Mouse (Mus musculus): Measurements from ENCODE around the gene Hmga1. TPM values are rescaled to one million over a fixed set of nuclear protein-coding genes. Genes with fewer than 3 reads are reported as not detected.

The Hmga1 gene
- polyA plus RNA-seq, 1 experiment from 2014 or later: 132 TPM

DNA sequence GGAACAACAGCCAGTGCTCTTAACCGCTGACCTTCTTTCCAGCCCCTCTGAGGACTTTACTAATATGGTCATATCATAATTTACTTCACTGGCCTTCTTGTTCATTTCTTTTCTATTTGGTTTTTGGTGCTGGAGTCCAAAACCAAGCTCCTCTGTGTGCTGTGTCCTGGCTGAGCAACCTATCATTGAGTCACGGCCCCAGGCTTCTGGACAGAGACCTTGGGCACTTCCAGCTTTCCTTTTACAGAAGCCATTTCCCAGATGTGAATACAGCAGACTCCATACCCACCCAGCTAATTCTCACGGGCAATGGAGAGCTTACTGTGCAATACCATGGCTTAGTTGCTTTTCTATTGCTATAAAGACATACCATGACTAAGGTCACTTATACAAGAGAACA, 44.0 kb downstream of the Hmga1 start:
- Histone ChIP-seq H3K27ac (ENCODE audit: low read depth, low read length) (no peak overlapping the region), H3K9ac (ENCODE audit: low read length) (no peak overlapping the region), H3K9me3 (replicated peaks; ENCODE audit: control insufficient read depth, low read length) (no peaks in the 10 kb centered on the region), H3K27me3 (replicated peaks; ENCODE audit: control insufficient read depth, insufficient read depth, low read length) (no peaks in the 10 kb centered on the region), H3K4me3 (ENCODE audit: low read depth, low read length) (no peak overlapping the region), H3K36me3 (ENCODE audit: control insufficient read depth, insufficient read depth, low read length) (peaks cover 23% of the 10 kb centered on the region), H3K4me2 (ENCODE audit: low read length) (no peak overlapping the region), H3K4me1 (ENCODE audit: control insufficient read depth, insufficient read depth, low read length) (peaks cover 17% of the 10 kb centered on the region)
- no peak for ATAC-seq
- no peak for DNase-seq (ENCODE audit: low spot score)
- WGBS: 90% methylated on average over 3 of the region's 3 CpGs

DNA sequence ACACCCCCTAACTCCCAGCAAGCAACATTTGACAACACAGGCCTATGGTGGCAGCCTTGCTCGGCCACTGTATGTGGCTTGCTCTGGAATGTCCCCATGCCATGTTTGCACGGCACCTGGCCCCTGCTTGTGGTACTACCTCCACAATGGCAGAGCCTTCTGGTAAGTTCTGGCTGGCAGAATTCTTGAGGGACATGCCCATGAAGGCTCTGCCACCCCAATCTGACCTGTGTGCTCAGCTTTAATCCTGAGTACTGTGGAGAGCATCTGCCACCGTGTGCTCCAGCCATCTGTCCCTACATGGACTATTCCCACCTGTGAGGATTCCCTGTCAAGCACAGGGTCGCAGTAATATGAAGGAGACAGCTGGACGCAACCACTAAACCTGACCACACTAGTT, 44.6 kb downstream of the Hmga1 start:
- ATAC-seq (no peak), DNase-seq (ENCODE audit: low spot score) (no peak)
- H3K27me3 ChIP-seq (replicated peaks; ENCODE audit: control insufficient read depth, insufficient read depth, low read length): no peaks in the 10 kb centered on the region
- H3K36me3 ChIP-seq (ENCODE audit: control insufficient read depth, insufficient read depth, low read length): peaks cover 18% of the 10 kb centered on the region
- H3K9me3 ChIP-seq (replicated peaks; ENCODE audit: control insufficient read depth, low read length): no peaks in the 10 kb centered on the region
- no peak overlapping the region for H3K9ac ChIP-seq (ENCODE audit: low read length)
- H3K4me1 ChIP-seq (ENCODE audit: control insufficient read depth, insufficient read depth, low read length): peaks cover 17% of the 10 kb centered on the region
- no peak overlapping the region for H3K4me2 ChIP-seq (ENCODE audit: low read length)
- no peak overlapping the region for H3K27ac ChIP-seq (ENCODE audit: low read depth, low read length)
- WGBS: 82% methylated on average over 5 of the region's 5 CpGs
- no peak overlapping the region for H3K4me3 ChIP-seq (ENCODE audit: low read depth, low read length)

DNA sequence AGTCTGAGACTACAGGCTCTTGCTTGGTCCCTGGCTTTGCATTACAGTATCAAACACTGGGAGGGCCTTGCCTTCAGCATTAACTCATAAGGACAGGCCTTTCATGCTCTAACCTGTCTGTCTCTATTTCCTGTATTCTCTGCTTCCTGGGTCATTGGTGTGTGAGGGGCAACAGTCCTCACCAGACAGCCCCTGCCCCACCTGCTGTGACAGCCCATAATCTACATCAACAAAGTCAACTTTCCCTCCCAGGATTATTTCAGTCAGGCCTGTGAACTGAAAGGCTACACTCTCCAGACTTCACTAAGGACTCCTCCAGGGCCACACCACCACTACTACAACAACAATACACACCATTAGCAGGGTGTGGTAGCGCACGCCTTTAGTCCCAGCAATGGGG, 46.7 kb downstream of the Hmga1 start:
- Histone ChIP-seq H3K4me3 (ENCODE audit: low read depth, low read length) (no peak overlapping the region), H3K9ac (ENCODE audit: low read length) (no peak overlapping the region), H3K27ac (ENCODE audit: low read depth, low read length) (no peak overlapping the region), H3K36me3 (ENCODE audit: control insufficient read depth, insufficient read depth, low read length) (peaks cover 7% of the 10 kb centered on the region), H3K4me1 (ENCODE audit: control insufficient read depth, insufficient read depth, low read length) (peaks cover 17% of the 10 kb centered on the region), H3K27me3 (replicated peaks; ENCODE audit: control insufficient read depth, insufficient read depth, low read length) (no peaks in the 10 kb centered on the region), H3K9me3 (replicated peaks; ENCODE audit: control insufficient read depth, low read length) (no peaks in the 10 kb centered on the region), H3K4me2 (ENCODE audit: low read length) (no peak overlapping the region)
- ATAC-seq (no peak), DNase-seq (ENCODE audit: low spot score) (no peak)
- WGBS: 87% methylated on average over 2 of the region's 2 CpGs

GRCm38 (mm10) chr17:27603522-27604234, 47.4 kb downstream of the Hmga1 start:
- 79% methylated on average over 21 of the region's 21 CpGs for WGBS
- H3K27ac ChIP-seq (ENCODE audit: low read depth, low read length): no peak overlapping the region
- peak; percentile 20 for DNase-seq (ENCODE audit: low spot score)

GRCm38 (mm10) chr17:27609576-27609975, 53.3 kb downstream of the Hmga1 start:
- WGBS: 91% methylated on average over 7 of the region's 7 CpGs
- no peak overlapping the region for H3K9ac ChIP-seq (ENCODE audit: low read length)
- peaks cover 8% of the 10 kb centered on the region; the same call in 1 of the 2 replicates for H3K36me3 ChIP-seq (ENCODE audit: control insufficient read depth, insufficient read depth, low read length)
- ATAC-seq (no peak), DNase-seq (ENCODE audit: low spot score) (no peak)
- no peak overlapping the region for H3K27ac ChIP-seq (ENCODE audit: low read depth, low read length)
- H3K4me1 ChIP-seq (ENCODE audit: control insufficient read depth, insufficient read depth, low read length): peaks cover 4% of the 10 kb centered on the region
- no peak overlapping the region for H3K4me3 ChIP-seq (ENCODE audit: low read depth, low read length)
- H3K4me2 ChIP-seq (ENCODE audit: low read length): no peak overlapping the region
- no peaks in the 10 kb centered on the region for H3K27me3 ChIP-seq (replicated peaks; ENCODE audit: control insufficient read depth, insufficient read depth, low read length)
- no peaks in the 10 kb centered on the region for H3K9me3 ChIP-seq (replicated peaks; ENCODE audit: control insufficient read depth, low read length)

More at GRCm38 (mm10) chr17:27603522-27604234, 47.4 kb downstream of the Hmga1 start:
- H3K9me3 ChIP-seq (replicated peaks; ENCODE audit: control insufficient read depth, low read length): no peaks in the 10 kb centered on the region
- H3K4me3 ChIP-seq (ENCODE audit: low read depth, low read length): no peak overlapping the region
- no peak overlapping the region for H3K4me2 ChIP-seq (ENCODE audit: low read length)
- H3K4me1 ChIP-seq (ENCODE audit: control insufficient read depth, insufficient read depth, low read length): peaks cover 17% of the 10 kb centered on the region
- no peak overlapping the region for H3K9ac ChIP-seq (ENCODE audit: low read length)
- no peaks in the 10 kb centered on the region for H3K27me3 ChIP-seq (replicated peaks; ENCODE audit: control insufficient read depth, insufficient read depth, low read length)
- no peak for ATAC-seq
- peaks cover 11% of the 10 kb centered on the region for H3K36me3 ChIP-seq (ENCODE audit: control insufficient read depth, insufficient read depth, low read length)

GRCm38 (mm10) chr17:27610679-27611518, 54.6 kb downstream of the Hmga1 start:
- no peak for DNase-seq (ENCODE audit: low spot score)
- ATAC-seq: no peak
- WGBS: 84% methylated on average over 10 of the region's 10 CpGs
- H3K9me3 ChIP-seq (replicated peaks; ENCODE audit: control insufficient read depth, low read length): no peaks in the 10 kb centered on the region
- peaks cover 4% of the 10 kb centered on the region for H3K4me1 ChIP-seq (ENCODE audit: control insufficient read depth, insufficient read depth, low read length)
- peaks cover 11% of the 10 kb centered on the region; the same call in 1 of the 2 replicates for H3K36me3 ChIP-seq (ENCODE audit: control insufficient read depth, insufficient read depth, low read length)
- no peak overlapping the region for H3K9ac ChIP-seq (ENCODE audit: low read length)
- H3K27me3 ChIP-seq (replicated peaks; ENCODE audit: control insufficient read depth, insufficient read depth, low read length): no peaks in the 10 kb centered on the region
- no peak overlapping the region for H3K4me3 ChIP-seq (ENCODE audit: low read depth, low read length)
- no peak overlapping the region for H3K4me2 ChIP-seq (ENCODE audit: low read length)
- no peak overlapping the region for H3K27ac ChIP-seq (ENCODE audit: low read depth, low read length)

GRCm38 (mm10) chr17:27611519-27611884, 55.2 kb downstream of the Hmga1 start:
- Histone ChIP-seq H3K36me3 (ENCODE audit: control insufficient read depth, insufficient read depth, low read length) (peaks cover 11% of the 10 kb centered on the region; the same call in 1 of the 2 replicates), H3K4me2 (ENCODE audit: low read length) (no peak overlapping the region), H3K4me3 (ENCODE audit: low read depth, low read length) (no peak overlapping the region), H3K27ac (ENCODE audit: low read depth, low read length) (no peak overlapping the region), H3K27me3 (replicated peaks; ENCODE audit: control insufficient read depth, insufficient read depth, low read length) (no peaks in the 10 kb centered on the region), H3K9me3 (replicated peaks; ENCODE audit: control insufficient read depth, low read length) (no peaks in the 10 kb centered on the region), H3K9ac (ENCODE audit: low read length) (no peak overlapping the region), H3K4me1 (ENCODE audit: control insufficient read depth, insufficient read depth, low read length) (peaks cover 4% of the 10 kb centered on the region)
- WGBS: 75% methylated on average over 3 of the region's 3 CpGs
- ATAC-seq (no peak), DNase-seq (ENCODE audit: low spot score) (no peak)

- Histone ChIP-seq H3K27me3 (replicated peaks; ENCODE audit: control insufficient read depth, insufficient read depth, low read length) (no peaks in the 10 kb centered on the region), H3K36me3 (ENCODE audit: control insufficient read depth, insufficient read depth, low read length) (peaks cover 11% of the 10 kb centered on the region; the same call in 1 of the 2 replicates), H3K4me3 (ENCODE audit: low read depth, low read length) (no peak overlapping the region), H3K4me2 (ENCODE audit: low read length) (no peak overlapping the region), H3K9me3 (replicated peaks; ENCODE audit: control insufficient read depth, low read length) (no peaks in the 10 kb centered on the region), H3K9ac (ENCODE audit: low read length) (no peak overlapping the region), H3K4me1 (ENCODE audit: control insufficient read depth, insufficient read depth, low read length) (peaks cover 4% of the 10 kb centered on the region), H3K27ac (ENCODE audit: low read depth, low read length) (no peak overlapping the region)
- 90% methylated on average over 5 of the region's 5 CpGs for WGBS
- DNase-seq (ENCODE audit: low spot score) (no peak), ATAC-seq (no peak)
These were observed 55.7 kb downstream of the Hmga1 start for GRCm38 (mm10) chr17:27611994-27612393.

- Histone ChIP-seq H3K27me3 (replicated peaks; ENCODE audit: control insufficient read depth, insufficient read depth, low read length) (no peaks in the 10 kb centered on the region), H3K9me3 (replicated peaks; ENCODE audit: control insufficient read depth, low read length) (no peaks in the 10 kb centered on the region), H3K4me3 (ENCODE audit: low read depth, low read length) (no peak overlapping the region), H3K27ac (ENCODE audit: low read depth, low read length) (no peak overlapping the region), H3K36me3 (ENCODE audit: control insufficient read depth, insufficient read depth, low read length) (peaks cover 12% of the 10 kb centered on the region; the same call in 1 of the 2 replicates), H3K9ac (ENCODE audit: low read length) (no peak overlapping the region), H3K4me2 (ENCODE audit: low read length) (no peak overlapping the region), H3K4me1 (ENCODE audit: control insufficient read depth, insufficient read depth, low read length) (peaks cover 4% of the 10 kb centered on the region)
- no peak for DNase-seq (ENCODE audit: low spot score)
- no peak for ATAC-seq
- WGBS: 61% methylated on average over 4 of the region's 4 CpGs
These were observed 56.7 kb downstream of the Hmga1 start for GRCm38 (mm10) chr17:27613016-27613415.

All from forebrain, embryonic 14.5 days (tissue).